ENCODE assay signal across 8 mouse cellular contexts in genomic region chr15:99890412-99891236, GRCm38 (mm10). TPM values are rescaled to one million over a fixed set of nuclear protein-coding genes. Genes with fewer than 3 reads are reported as not detected.
A peak's percentile ranks its signal among the peaks of the same experiment; 100 is the strongest.
DNase-seq lines count a peak whose midpoint lies in the region; ATAC-seq and TF ChIP-seq lines count a peak whose summit lies in the region.
"Had no signal": no experiment of that assay in that cellular context is flagged by ENCODE, and none has a peak within 500 bp of the region (broad histone marks: within the 10 kb centered on the region; RNA-seq: fewer than 3 reads in every experiment).

No protein-coding gene starts in this region.

- H3K36me3 ChIP-seq in ES-Bruce4 (ENCODE audit: control insufficient read depth, insufficient read depth, low read length, poor library complexity, severe bottlenecking) = no peaks in the 10 kb centered on the region
- no peaks in the 10 kb centered on the region for H3K36me3 ChIP-seq in kidney, embryonic 14.5 days (ENCODE audit: control insufficient read depth, insufficient read depth, low read length)
- H3K36me3 ChIP-seq in forebrain, embryonic 15.5 days = no peaks in the 10 kb centered on the region
- H3K36me3 ChIP-seq: hindbrain, embryonic 12.5 days had no signal

- DNase-seq in A20 (ENCODE audit: low read depth, low spot score) = peak; percentile 82
- peak; percentile 82 for DNase-seq in lung, postnatal 25 days (ENCODE audit: low spot score)
- DNase-seq in right cerebral cortex, postnatal 36 days (ENCODE audit: low spot score in 2 of 2) = no peak

- no peak for TF ChIP-seq POLR2A in ES-Bruce4 (IDR thresholded peaks at IDR 0.05; ENCODE audit: insufficient read depth, low read length)

- no peaks in the 10 kb centered on the region for H3K27me3 ChIP-seq in ES-Bruce4 (ENCODE audit: control insufficient read depth, insufficient read depth, low read length, poor library complexity, severe bottlenecking)
- H3K27me3 ChIP-seq in kidney, embryonic 14.5 days (ENCODE audit: control insufficient read depth, insufficient read depth, low read length) = no peaks in the 10 kb centered on the region
- no peaks in the 10 kb centered on the region for H3K27me3 ChIP-seq in forebrain, embryonic 15.5 days
- H3K27me3 ChIP-seq: hindbrain, embryonic 12.5 days had no signal

- 0 out of 2 replicates have a peak, but pooled peaks have one; percentile 10 for TF ChIP-seq EP300 in ES-Bruce4 (IDR thresholded peaks at IDR 0.05; ENCODE audit: insufficient read depth, low read depth, low read length)

- ATAC-seq in kidney, embryonic 14.5 days (ENCODE audit: low FRiP score, low TSS enrichment) = no peak
- no peak for ATAC-seq in megakaryocyte, adult 5-6 weeks (ENCODE audit: poor library complexity, severe bottlenecking)
- no peak for ATAC-seq in forebrain, embryonic 15.5 days (replicated peaks)

- peak overlapping the region; percentile 37; the same call in 1 of the 2 replicates for H3K9ac ChIP-seq in ES-Bruce4 (ENCODE audit: low read depth, poor library complexity, severe bottlenecking)
- 0 out of 2 replicates have a peak overlapping the region, but pooled peaks have one; percentile 2 for H3K9ac ChIP-seq in kidney, embryonic 14.5 days (ENCODE audit: low read depth, low read length)
- no peak overlapping the region for H3K9ac ChIP-seq in forebrain, embryonic 15.5 days (replicated peaks)
- H3K9ac ChIP-seq: hindbrain, embryonic 12.5 days had no signal

- 30% methylated on average over 19 of the region's 19 CpGs for WGBS in kidney, embryonic 14.5 days
- WGBS in forebrain, embryonic 15.5 days = 64% methylated on average over 19 of the region's 19 CpGs

- peak overlapping the region; percentile 19 for H3K4me2 ChIP-seq in kidney, embryonic 14.5 days (replicated peaks; ENCODE audit: low read depth, low read length)
- no peak overlapping the region for H3K4me2 ChIP-seq in forebrain, embryonic 15.5 days (replicated peaks)
- H3K4me2 ChIP-seq: hindbrain, embryonic 12.5 days had no signal

- H3K4me1 ChIP-seq in ES-Bruce4 (ENCODE audit: control insufficient read depth, insufficient read depth, low read length) = peaks cover 2% of the 10 kb centered on the region
- H3K4me1 ChIP-seq in kidney, embryonic 14.5 days (ENCODE audit: control insufficient read depth, insufficient read depth, low read length) = 0 out of 2 replicates have a peak, but pooled peaks cover 4% of the 10 kb centered on the region
- H3K4me1 ChIP-seq in forebrain, embryonic 15.5 days = peaks cover 5% of the 10 kb centered on the region

- no peaks in the 10 kb centered on the region for H3K9me3 ChIP-seq in ES-Bruce4 (replicated peaks; ENCODE audit: control insufficient read depth, insufficient read depth, low read length, poor library complexity, severe bottlenecking)
- H3K9me3 ChIP-seq in kidney, embryonic 14.5 days (ENCODE audit: control insufficient read depth, low read length) = no peaks in the 10 kb centered on the region
- no peaks in the 10 kb centered on the region for H3K9me3 ChIP-seq in forebrain, embryonic 15.5 days
- H3K9me3 ChIP-seq: hindbrain, embryonic 12.5 days had no signal

- peak overlapping the region; percentile 24; the same call in 1 of the 2 replicates for H3K4me3 ChIP-seq in ES-Bruce4 (ENCODE audit: low read depth, low read length)
- H3K4me3 ChIP-seq in kidney, embryonic 14.5 days (ENCODE audit: low read length) = no peak overlapping the region
- no peak overlapping the region for H3K4me3 ChIP-seq in forebrain, embryonic 15.5 days
- H3K4me3 ChIP-seq: hindbrain, embryonic 12.5 days had no signal

- H3K27ac ChIP-seq in ES-Bruce4 (ENCODE audit: insufficient read depth, low read length) = peak overlapping the region; percentile 42; the same call in 1 of the 2 replicates
- no peak overlapping the region for H3K27ac ChIP-seq in kidney, embryonic 14.5 days (ENCODE audit: low read depth, low read length)
- H3K27ac ChIP-seq in forebrain, embryonic 15.5 days (replicated peaks) = no peak overlapping the region
- H3K27ac ChIP-seq: hindbrain, embryonic 12.5 days had no signal

- no peak for TF ChIP-seq CTCF in ES-Bruce4 (IDR thresholded peaks at IDR 0.05; ENCODE audit: low read depth, low read length)

RNA-seq across cellular contexts. Expression of gene Lima1, which starts 15.4 kb away (rescaled TPM):
- 104 and 113 TPM in 2 replicates for polyA plus RNA-seq in ES-Bruce4 (2011; ENCODE audit: insufficient read depth, insufficient read length, low read depth, missing spikeins)
- polyA plus RNA-seq in kidney, embryonic 14.5 days (2014; fragmentation: Nextera tagmentation; extraction: Ambion mirVana) = 23.4 and 43.5 TPM in 2 replicates
- 17.7 and 22.6 TPM in 2 replicates for total RNA-seq in megakaryocyte, adult 5-6 weeks (2015)
- 27.1 and 37.8 TPM in 2 replicates for total RNA-seq in megakaryocyte, adult 5-6 weeks (2017)
- 37.9 and 38.4 TPM in 2 replicates for polyA plus RNA-seq in forebrain, embryonic 15.5 days (2015; fragmentation: Nextera tagmentation; extraction: Ambion mirVana)

Comparison
In these comparisons a context has a peak if more than half of its experiments do, and no peak if none do; other contexts are left out.
1. DNase-seq: peak in A20 (single experiment) and lung, postnatal 25 days (single experiment); none in right cerebral cortex, postnatal 36 days (0 of 2).